Comparison of ENCODE assay signal across 13 mouse cellular contexts in the genomic region with DNA sequence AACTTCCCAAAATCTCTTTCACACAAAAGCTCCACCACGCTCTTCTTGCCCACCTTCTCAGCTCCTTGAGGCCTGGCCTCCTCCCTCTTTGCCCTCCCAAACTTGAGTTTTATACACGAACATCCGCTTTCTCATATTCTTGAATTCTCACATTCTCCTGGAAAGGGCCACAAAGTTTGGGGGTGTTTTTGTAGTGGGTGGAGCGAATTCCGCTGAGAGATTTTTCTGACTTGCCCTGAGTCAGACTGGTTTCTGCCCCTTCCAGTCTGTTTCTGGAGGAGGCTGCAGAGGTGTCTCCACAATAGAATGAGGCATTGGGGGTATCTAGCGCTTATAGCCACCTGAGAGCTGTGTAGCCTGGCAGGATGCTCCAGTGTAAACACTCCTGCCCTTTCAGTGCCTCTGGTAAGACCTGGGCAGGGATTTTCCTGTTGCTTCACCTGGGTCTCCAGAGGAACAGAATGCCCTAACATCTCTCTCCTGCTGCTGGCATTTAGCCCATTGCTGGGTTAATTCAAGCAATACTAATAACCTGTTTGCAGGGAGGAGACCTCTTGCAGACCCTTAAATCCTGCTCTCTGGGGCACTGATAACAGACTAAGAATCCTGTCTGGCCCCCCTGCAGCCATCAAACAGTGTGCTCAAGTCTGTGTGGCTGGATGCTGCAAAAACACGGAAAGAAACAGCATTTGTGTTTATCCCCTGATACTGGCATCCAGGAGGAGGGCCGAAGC. TPM values are rescaled to one million over a fixed set of nuclear protein-coding genes. Genes with fewer than 3 reads are reported as not detected.
DNase-seq lines count a peak whose midpoint lies in the region; ATAC-seq lines count a peak whose summit lies in the region.
"Had no signal": no experiment of that assay in that cellular context is flagged by ENCODE, and none has a peak within 500 bp of the region (broad histone marks: within the 10 kb centered on the region; RNA-seq: fewer than 3 reads in every experiment).

No protein-coding gene starts in this region.

- H3K4me2 ChIP-seq in intestine, embryonic 15.5 days (replicated peaks): peak overlapping the region; percentile 48; the same call in 1 of the 2 replicates
- H3K4me2 ChIP-seq in intestine, embryonic 16.5 days (ENCODE audit: low read depth, low read length): no peak overlapping the region
- H3K4me2 ChIP-seq in embryonic facial prominence, embryonic 12.5 days (replicated peaks): peak overlapping the region; percentile 48
- peak overlapping the region; percentile 46 for H3K4me2 ChIP-seq in hindbrain, embryonic 12.5 days (replicated peaks)
- H3K4me2 ChIP-seq in midbrain, embryonic 16.5 days (ENCODE audit: low read length): peak overlapping the region; percentile 43

- no peak overlapping the region for H3K4me3 ChIP-seq in intestine, embryonic 15.5 days (replicated peaks)
- no peak overlapping the region for H3K4me3 ChIP-seq in intestine, embryonic 16.5 days (ENCODE audit: low read length)
- no peak overlapping the region for H3K4me3 ChIP-seq in embryonic facial prominence, embryonic 12.5 days
- H3K4me3 ChIP-seq in hindbrain, embryonic 12.5 days: 0 out of 2 replicates have a peak overlapping the region, but pooled peaks have one; percentile 10
- H3K4me3 ChIP-seq in midbrain, embryonic 16.5 days (ENCODE audit: low read depth, low read length): no peak overlapping the region

- no peaks in the 10 kb centered on the region for H3K27me3 ChIP-seq in intestine, embryonic 15.5 days (replicated peaks)
- no peaks in the 10 kb centered on the region for H3K27me3 ChIP-seq in intestine, embryonic 16.5 days (replicated peaks; ENCODE audit: control insufficient read depth, insufficient read depth, low read length)
- H3K27me3 ChIP-seq in embryonic facial prominence, embryonic 12.5 days: peaks cover 7% of the 10 kb centered on the region
- H3K27me3 ChIP-seq in hindbrain, embryonic 12.5 days: no peaks in the 10 kb centered on the region
- H3K27me3 ChIP-seq in midbrain, embryonic 16.5 days (ENCODE audit: control insufficient read depth, insufficient read depth, low read depth, low read length): no peaks in the 10 kb centered on the region

- no peaks in the 10 kb centered on the region for H3K36me3 ChIP-seq in intestine, embryonic 15.5 days
- H3K36me3 ChIP-seq in intestine, embryonic 16.5 days (ENCODE audit: control insufficient read depth, insufficient read depth, low read length): no peaks in the 10 kb centered on the region
- no peaks in the 10 kb centered on the region for H3K36me3 ChIP-seq in embryonic facial prominence, embryonic 12.5 days
- H3K36me3 ChIP-seq in hindbrain, embryonic 12.5 days: no peaks in the 10 kb centered on the region
- no peaks in the 10 kb centered on the region for H3K36me3 ChIP-seq in midbrain, embryonic 16.5 days (ENCODE audit: control insufficient read depth, insufficient read depth, low read length)

- 0 out of 2 replicates have a peak overlapping the region, but pooled peaks have one; percentile 13 for H3K27ac ChIP-seq in intestine, embryonic 15.5 days
- no peak overlapping the region for H3K27ac ChIP-seq in intestine, embryonic 16.5 days (ENCODE audit: low read length)
- peak overlapping the region; percentile 63 for H3K27ac ChIP-seq in embryonic facial prominence, embryonic 12.5 days
- H3K27ac ChIP-seq in hindbrain, embryonic 12.5 days: peak overlapping the region; percentile 86
- peak overlapping the region; percentile 73 for H3K27ac ChIP-seq in midbrain, embryonic 16.5 days (ENCODE audit: low read length)

- no peak overlapping the region for H3K9ac ChIP-seq in intestine, embryonic 15.5 days
- H3K9ac ChIP-seq in intestine, embryonic 16.5 days (ENCODE audit: low read depth, low read length): no peak overlapping the region
- H3K9ac ChIP-seq in embryonic facial prominence, embryonic 12.5 days: peak overlapping the region; percentile 4; the same call in 1 of the 2 replicates
- peak overlapping the region; percentile 40 for H3K9ac ChIP-seq in hindbrain, embryonic 12.5 days
- peak overlapping the region; percentile 50 for H3K9ac ChIP-seq in midbrain, embryonic 16.5 days (ENCODE audit: low read depth, low read length)

- DNase-seq in layer of hippocampus, adult 9-11 months: no peak
- no peak for DNase-seq in adrenal gland, postnatal 25 days
- DNase-seq: adrenal gland, postnatal 14 days; cerebellum, postnatal 36 days; heart, adult 11 months; thymus, postnatal 14 days had no signal

- 73% methylated on average over 8 of the region's 8 CpGs for WGBS in intestine, embryonic 15.5 days
- 68% methylated on average over 8 of the region's 8 CpGs for WGBS in intestine, embryonic 16.5 days
- WGBS in embryonic facial prominence, embryonic 12.5 days: 64% methylated on average over 8 of the region's 8 CpGs
- 35% methylated on average over 8 of the region's 8 CpGs for WGBS in hindbrain, embryonic 12.5 days
- WGBS in midbrain, embryonic 16.5 days: 37% methylated on average over 8 of the region's 8 CpGs

- peaks cover 20% of the 10 kb centered on the region for H3K4me1 ChIP-seq in intestine, embryonic 15.5 days (replicated peaks)
- H3K4me1 ChIP-seq in intestine, embryonic 16.5 days (ENCODE audit: control insufficient read depth, insufficient read depth, low read length): peaks cover 22% of the 10 kb centered on the region
- H3K4me1 ChIP-seq in embryonic facial prominence, embryonic 12.5 days: peaks cover 30% of the 10 kb centered on the region
- peaks cover 74% of the 10 kb centered on the region for H3K4me1 ChIP-seq in hindbrain, embryonic 12.5 days
- peaks cover 50% of the 10 kb centered on the region for H3K4me1 ChIP-seq in midbrain, embryonic 16.5 days (ENCODE audit: control insufficient read depth, insufficient read depth, low read length)

- no peak for ATAC-seq in intestine, embryonic 15.5 days
- ATAC-seq in intestine, embryonic 16.5 days: no peak
- no peak for ATAC-seq in embryonic facial prominence, embryonic 12.5 days (ENCODE audit: insufficient number of reproducible peaks, insufficient read depth, low FRiP score, low TSS enrichment)
- 0 out of 2 replicates have a peak, but pooled peaks have one; percentile 1 for ATAC-seq in hindbrain, embryonic 12.5 days (ENCODE audit: low FRiP score)
- no peak for ATAC-seq in midbrain, embryonic 16.5 days
- ATAC-seq in megakaryocyte-erythroid progenitor cell, adult 5-6 weeks (replicated peaks; ENCODE audit: low FRiP score, low TSS enrichment, poor library complexity, severe bottlenecking): no peak

- no peaks in the 10 kb centered on the region for H3K9me3 ChIP-seq in intestine, embryonic 15.5 days
- no peaks in the 10 kb centered on the region for H3K9me3 ChIP-seq in intestine, embryonic 16.5 days (ENCODE audit: control insufficient read depth, low read length)
- no peaks in the 10 kb centered on the region for H3K9me3 ChIP-seq in embryonic facial prominence, embryonic 12.5 days
- no peaks in the 10 kb centered on the region for H3K9me3 ChIP-seq in hindbrain, embryonic 12.5 days (replicated peaks)
- no peaks in the 10 kb centered on the region for H3K9me3 ChIP-seq in midbrain, embryonic 16.5 days (replicated peaks; ENCODE audit: control insufficient read depth, low read length, poor library complexity, severe bottlenecking)

RNA-seq across cellular contexts. Expression of a gene that starts 46.3 kb away (rescaled TPM):
- 5.8 and 7.7 TPM in 2 replicates for polyA plus RNA-seq in intestine, embryonic 15.5 days (2015; fragmentation: Nextera tagmentation; extraction: Ambion mirVana)
- polyA plus RNA-seq in intestine, embryonic 16.5 days (2015; fragmentation: Nextera tagmentation; extraction: Ambion mirVana): 4.2 and 5.1 TPM in 2 replicates
- polyA plus RNA-seq in embryonic facial prominence, embryonic 12.5 days (2016; fragmentation: Nextera tagmentation; extraction: Ambion mirVana): 9.2 and 11.3 TPM in 2 replicates
- polyA plus RNA-seq in hindbrain, embryonic 12.5 days (2016; fragmentation: Nextera tagmentation; extraction: Ambion mirVana): 36.7 and 42.9 TPM in 2 replicates
- polyA plus RNA-seq in midbrain, embryonic 16.5 days (2015; fragmentation: Nextera tagmentation; extraction: Ambion mirVana): 17.5 and 18.0 TPM in 2 replicates
- not detected in 2 replicates for total RNA-seq in megakaryocyte-erythroid progenitor cell, adult 5-6 weeks (2014; fragmentation: Nextera tagmentation)
- not detected in 2 replicates for total RNA-seq in megakaryocyte-erythroid progenitor cell, adult 5-6 weeks (2017)
- total RNA-seq in adrenal gland, postnatal 25 days (2021): 5.4 and 6.4 TPM in 2 replicates
- total RNA-seq: megakaryocyte, adult 5-6 weeks had no signal

Comparison
In these comparisons a context has a peak if more than half of its experiments do, and no peak if none do; other contexts are left out.
1. H3K9ac ChIP-seq: peak in embryonic facial prominence, embryonic 12.5 days (single experiment), hindbrain, embryonic 12.5 days (single experiment) and midbrain, embryonic 16.5 days (single experiment); none in intestine, embryonic 15.5 days (single experiment) and intestine, embryonic 16.5 days (single experiment).